Mouse (Mus musculus) CH12.LX (cell line): Measurements from ENCODE around the gene Arl5c. TPM values are rescaled to one million over a fixed set of nuclear protein-coding genes. Genes with fewer than 3 reads are reported as not detected.

ENCODE experiments used
- DNase-seq: peaks from one replicate; pipeline ENCODE4 v3.0.0-alpha.2; 2013; ENCODE audit errors: extremely low read depth
- H3K27ac ChIP-seq: 2 replicates; pipeline ENCODE4 v1.5.1; 2012; ENCODE audit warnings: low read depth, mild to moderate bottlenecking, control low read depth, moderate library complexity; ENCODE audit not compliant: insufficient read depth
- H3K27me3 ChIP-seq: replicated peaks from 2 replicates; pipeline ENCODE3; 2012; ENCODE audit warnings: inconsistent platforms
- H3K36me3 ChIP-seq, 2 experiments: replicated peaks in 1 of 2; 2 replicates each; pipeline versions ENCODE3 to v1.6.1; 2012; ENCODE audit warnings: inconsistent platforms in 1 of 2, low read length in 1 of 2, mild to moderate bottlenecking in 1 of 2, mixed read lengths in 1 of 2, moderate library complexity in 1 of 2; ENCODE audit not compliant: control insufficient read depth in 1 of 2, insufficient read depth in 1 of 2
- H3K4me1 ChIP-seq, 2 experiments: 2 replicates each; pipeline ENCODE4 v1.6.1; 2012; ENCODE audit warnings: inconsistent platforms in 1 of 2, moderate library complexity in 1 of 2; ENCODE audit not compliant: insufficient read depth in 2 of 2, control insufficient read depth in 1 of 2
- H3K4me2 ChIP-seq: 2 replicates; pipeline ENCODE4 v1.6.1; 2012; ENCODE audit warnings: low read depth, mild to moderate bottlenecking, control low read depth; ENCODE audit not compliant: poor library complexity, insufficient read depth, severe bottlenecking
- H3K4me3 ChIP-seq, 3 experiments: fragments of 150-350 bp in 1 of 3; sonication (generic) in 1 of 3; replicated peaks in 1 of 3; 2 replicates each; pipeline versions ENCODE3 to v1.5.1; 2011 to 2012; ENCODE audit warnings: low read depth in 2 of 3, low read length in 2 of 3, mild to moderate bottlenecking in 2 of 3, moderate library complexity in 2 of 3, control low read depth in 1 of 3, improper control_type of control experiment in 1 of 3, inconsistent platforms in 1 of 3, mixed read lengths in 1 of 3; ENCODE audit not compliant: poor library complexity in 1 of 3
- H3K79me2 ChIP-seq: replicated peaks from 2 replicates; pipeline ENCODE4 v1.6.1; 2012; ENCODE audit warnings: mild to moderate bottlenecking, moderate library complexity; ENCODE audit not compliant: control insufficient read depth, poor library complexity, insufficient read depth, severe bottlenecking; ENCODE audit errors: extremely low read depth
- H3K9ac ChIP-seq: 2 replicates; pipeline ENCODE4 v1.6.1; 2012; ENCODE audit warnings: low read depth, mild to moderate bottlenecking, control low read depth, moderate library complexity; ENCODE audit not compliant: insufficient read depth
- H3K9me3 ChIP-seq: replicated peaks from 2 replicates; pipeline ENCODE3; 2012; ENCODE audit warnings: low read length, inconsistent platforms, mixed read lengths
- BHLHE40 ChIP-seq: IDR thresholded peaks from 2 replicates; pipeline ENCODE4 v1.6.1; 2011; ENCODE audit warnings: mild to moderate bottlenecking, low read depth, low read length, improper control_type of control experiment
- CHD1 ChIP-seq: IDR thresholded peaks from 2 replicates; pipeline ENCODE4 v1.6.1; 2012; ENCODE audit warnings: low read depth, low read length, improper control_type of control experiment, inconsistent platforms
- E2F4 ChIP-seq: IDR thresholded peaks from 2 replicates; pipeline ENCODE4 v1.6.1; 2011; ENCODE audit warnings: low read depth, low read length, improper control_type of control experiment; ENCODE audit not compliant: insufficient replicate concordance
- EP300 ChIP-seq: IDR thresholded peaks from 2 replicates; pipeline ENCODE4 v1.6.1; 2011; ENCODE audit warnings: low read length, improper control_type of control experiment
- ETS1 ChIP-seq: conservative IDR thresholded peaks from 2 replicates; pipeline ENCODE4 v1.6.1; 2012; ENCODE audit warnings: low read depth, mild to moderate bottlenecking, inconsistent platforms, low read length, improper control_type of control experiment, moderate library complexity
- GABPA ChIP-seq: IDR thresholded peaks from 2 replicates; pipeline ENCODE4 v1.6.1; 2012; ENCODE audit warnings: low read depth, low read length, improper control_type of control experiment, inconsistent platforms; ENCODE audit not compliant: insufficient replicate concordance
- HCFC1 ChIP-seq: IDR thresholded peaks from 2 replicates; pipeline ENCODE4 v1.6.1; 2012; ENCODE audit warnings: low read depth, mild to moderate bottlenecking, inconsistent platforms, low read length, improper control_type of control experiment
- IRF4 ChIP-seq: IDR thresholded peaks from 2 replicates; pipeline ENCODE4 v1.6.1; 2014; ENCODE audit warnings: low read depth, mild to moderate bottlenecking, inconsistent platforms, low read length, improper control_type of control experiment
- JUND ChIP-seq: conservative IDR thresholded peaks from 2 replicates; pipeline ENCODE4 v1.6.1; 2011; ENCODE audit warnings: low read depth, low read length, improper control_type of control experiment
- KAT2A ChIP-seq: IDR thresholded peaks from 2 replicates; pipeline ENCODE4 v1.6.1; 2012; ENCODE audit warnings: low read length, improper control_type of control experiment, inconsistent platforms; ENCODE audit not compliant: insufficient replicate concordance
- MAFK ChIP-seq: IDR thresholded peaks from 2 replicates; pipeline ENCODE4 v1.6.1; 2011; ENCODE audit warnings: low read length, improper control_type of control experiment; ENCODE audit not compliant: insufficient replicate concordance
- MAX ChIP-seq: IDR thresholded peaks from 2 replicates; pipeline ENCODE4 v1.6.1; 2011; ENCODE audit warnings: low read length, improper control_type of control experiment
- MAZ ChIP-seq: IDR thresholded peaks from 2 replicates; pipeline ENCODE4 v1.6.1; 2012; ENCODE audit warnings: low read depth, mild to moderate bottlenecking, inconsistent platforms, low read length, improper control_type of control experiment, moderate library complexity
- MXI1 ChIP-seq: IDR thresholded peaks from 2 replicates; pipeline ENCODE4 v1.6.1; 2011; ENCODE audit warnings: mild to moderate bottlenecking, low read depth, low read length, improper control_type of control experiment
- MYC ChIP-seq: IDR thresholded peaks from 2 replicates; pipeline ENCODE4 v1.6.1; 2011; ENCODE audit warnings: low read depth, mild to moderate bottlenecking, improper control_type of control experiment, low read length
- NELFE ChIP-seq: IDR thresholded peaks from 2 replicates; pipeline ENCODE4 v1.6.1; 2011; ENCODE audit warnings: low read depth, low read length, improper control_type of control experiment
- NRF1 ChIP-seq: IDR thresholded peaks from 2 replicates; pipeline ENCODE4 v1.6.1; 2014; ENCODE audit warnings: low read depth, mild to moderate bottlenecking, inconsistent platforms, low read length, improper control_type of control experiment, moderate library complexity
- POLR2AphosphoS2 ChIP-seq: IDR thresholded peaks from 2 replicates; pipeline ENCODE4 v1.6.1; 2011; ENCODE audit warnings: low read depth, low read length, improper control_type of control experiment
- SIN3A ChIP-seq: IDR thresholded peaks from 2 replicates; pipeline ENCODE4 v1.6.1; 2012; ENCODE audit warnings: low read length, improper control_type of control experiment, inconsistent platforms
- SMC3 ChIP-seq: IDR thresholded peaks from 2 replicates; pipeline ENCODE4 v1.6.1; 2011; ENCODE audit warnings: low read depth, low read length, improper control_type of control experiment
- ZC3H11A ChIP-seq: IDR thresholded peaks from 2 replicates; pipeline ENCODE4 v1.6.1; 2012; ENCODE audit warnings: low read depth, mild to moderate bottlenecking, inconsistent platforms, low read length, improper control_type of control experiment
- ZMIZ1 ChIP-seq: IDR thresholded peaks from 2 replicates; pipeline ENCODE4 v1.6.1; 2012; ENCODE audit warnings: low read depth, mild to moderate bottlenecking, inconsistent platforms, low read length, improper control_type of control experiment
- ZNF384 ChIP-seq: IDR thresholded peaks from 2 replicates; pipeline ENCODE4 v1.6.1; 2012; ENCODE audit warnings: low read depth, low read length, improper control_type of control experiment, inconsistent platforms
- dilution Hi-C: fragments of 300-500 bp; cut with MboI; formaldehyde crosslinking; loops from 2 replicates; pipeline ENCODE4 v1.14.3; 2020; ENCODE audit warnings: low sequenced_read_pairs; ENCODE audit not compliant: extremely low pct_unique_long_range_greater_than_20kb, extremely low pct_ligation_motif_present
- in situ Hi-C: fragments of 300-500 bp; cut with MboI; formaldehyde crosslinking; loops from 3 replicates; pipeline ENCODE4 v1.14.3; 2019; ENCODE audit warnings: low sequenced_read_pairs, low pct_ligation_motif_present, low pct_unique_long_range_greater_than_20kb, mixed read lengths
- polyA plus RNA-seq: library from polyadenylated mRNA; unstranded; fragments of >175 nt; gene quantifications from 2 replicates; pipeline ENCODE4 v1.2.1, GENCODE M21; 2012; ENCODE audit warnings: low read depth; ENCODE audit not compliant: insufficient read length
- total RNA-seq, 2 experiments: library from RNA; depleted of rRNA; stranded (reverse); fragments of 300-350 nt in 1 of 2; fragments of >200 nt in 1 of 2; gene quantifications; 2 replicates each; pipeline ENCODE4 v1.2.3; 2012 to 2014

Arl5c gene
- total and polyA plus RNA-seq, 3 experiments = 28.5 to 45.5 (median 32.2) TPM

GRCm38 (mm10) chr11:97955146-97955902, 40.7 kb downstream of the Arl5c start:
- no peak overlapping the region for H3K4me3 ChIP-seq
- peaks cover 7 to 51% of the 10 kb centered on the region in 2 experiments; a peak in 3 of 4 replicates for H3K4me1 ChIP-seq
- TF ChIP-seq E2F4 (no peak), ZC3H11A (no peak), NELFE (no peak)
- no peak overlapping the region for H3K9ac ChIP-seq
- in situ Hi-C loops (no loop called here), dilution Hi-C loops (no loop called here)
- no peak overlapping the region for H3K27ac ChIP-seq
- no peaks in the 10 kb centered on the region for H3K36me3 ChIP-seq
- no peaks in the 10 kb centered on the region for H3K9me3 ChIP-seq
- DNase-seq = no peak
- no peaks in the 10 kb centered on the region for H3K79me2 ChIP-seq
- no peaks in the 10 kb centered on the region for H3K27me3 ChIP-seq
- no peak overlapping the region for H3K4me2 ChIP-seq

GRCm38 (mm10) chr11:97954469-97955141, 41.4 kb downstream of the Arl5c start:
- Histone ChIP-seq H3K9ac (no peak overlapping the region), H3K27ac (no peak overlapping the region), H3K79me2 (no peaks in the 10 kb centered on the region), H3K4me2 (no peak overlapping the region), H3K27me3 (no peaks in the 10 kb centered on the region), H3K9me3 (no peaks in the 10 kb centered on the region), H3K4me3 (no peak overlapping the region), H3K4me1 (peaks cover 10 to 58% of the 10 kb centered on the region in 2 experiments), H3K36me3 (no peaks in the 10 kb centered on the region)
- dilution Hi-C loops = no loop called here
- in situ Hi-C loops = no loop called here
- no peak for DNase-seq
- TF ChIP-seq MXI1 = no peak

GRCm38 (mm10) chr11:97953939-97954275, 42.1 kb downstream of the Arl5c start:
- Histone ChIP-seq H3K27me3 (no peaks in the 10 kb centered on the region), H3K4me1 (peaks cover 16 to 56% of the 10 kb centered on the region in 2 experiments), H3K9me3 (no peaks in the 10 kb centered on the region), H3K79me2 (no peaks in the 10 kb centered on the region), H3K4me2 (no peak overlapping the region), H3K4me3 (no peak overlapping the region), H3K27ac (no peak overlapping the region), H3K9ac (no peak overlapping the region), H3K36me3 (no peaks in the 10 kb centered on the region)
- in situ Hi-C loops = no loop called here
- dilution Hi-C loops = no loop called here
- DNase-seq = no peak
- TF ChIP-seq MYC (no peak), KAT2A (no peak), ETS1 (no peak), CHD1 (no peak), POLR2AphosphoS2 (no peak), JUND (no peak), BHLHE40 (no peak), MAZ (no peak), NRF1 (no peak), EP300 (no peak), MAFK (no peak), IRF4 (no peak), SMC3 (no peak), HCFC1 (no peak), MAX (no peak), ZMIZ1 (no peak), ZNF384 (no peak), GABPA (no peak), SIN3A (no peak)
